Mouse (Mus musculus): ENCODE measurements around the gene Tpst1. TPM values are rescaled to one million over a fixed set of nuclear protein-coding genes. Genes with fewer than 3 reads are reported as not detected.
A peak's percentile ranks its signal among the peaks of the same experiment; 100 is the strongest.

The Tpst1 gene
- total RNA-seq, 2 experiments from 2014 or later, result 3.7 to 5.4 TPM

GRCm38 (mm10) chr5:130043741-130044140 is 29.4 kb upstream of the Tpst1 start:
- no peak overlapping the region for H3K4me3 ChIP-seq
- DNase-seq, result no peak
- intact Hi-C loops (cut with DNase I), result loop anchor here (1.0 kb wide), 1 partner anchor 96 kb away; no protein-coding TSS in a partner anchor
- peak overlapping the region; percentile 77 for H3K27ac ChIP-seq
- TF ChIP-seq CTCF (IDR thresholded peaks at IDR 0.05), result no peak

GRCm38 (mm10) chr5:130044201-130044695 is 28.9 kb upstream of the Tpst1 start:
- Histone ChIP-seq H3K4me3 (peak overlapping the region; percentile 43), H3K27ac (peak overlapping the region; percentile 77)
- TF ChIP-seq CTCF (IDR thresholded peaks at IDR 0.05), result peak; percentile 91
- intact Hi-C loops (cut with DNase I), result loop anchor here (1.0 kb wide), 1 partner anchor 95 kb away; no protein-coding TSS in a partner anchor
- DNase-seq, result peak; percentile 83

DNA sequence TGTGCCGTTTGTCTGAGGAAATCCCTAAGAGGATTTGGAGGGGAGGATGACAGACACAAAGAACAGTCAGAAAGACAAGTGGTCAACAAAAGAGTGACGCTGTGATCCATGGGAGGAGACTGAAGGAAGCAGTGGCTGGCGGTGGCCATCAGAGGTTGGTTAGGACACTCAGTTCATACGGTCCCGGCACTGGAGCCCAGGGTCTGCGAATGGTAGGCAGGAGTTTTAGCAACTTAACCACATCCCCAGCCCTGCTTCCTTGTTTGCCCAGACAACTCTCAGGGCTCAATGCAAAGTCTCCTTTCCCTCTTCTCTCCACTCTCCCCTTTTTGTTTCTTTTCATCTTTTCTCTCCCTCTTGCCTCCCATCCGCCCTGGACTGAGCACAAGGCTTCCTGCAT is 27.0 kb upstream of the Tpst1 start:
- no peak for DNase-seq
- TF ChIP-seq CTCF (IDR thresholded peaks at IDR 0.05), result no peak
- no peak overlapping the region for H3K4me3 ChIP-seq
- H3K27ac ChIP-seq, result peak overlapping the region; percentile 31; the same call in 1 of the 2 replicates
- intact Hi-C loops (cut with DNase I), result no loop called here

- no peak for TF ChIP-seq CTCF (IDR thresholded peaks at IDR 0.05)
- no peak for DNase-seq
- H3K4me3 ChIP-seq, result no peak overlapping the region
- intact Hi-C loops (cut with DNase I), result no loop called here
- peak overlapping the region; percentile 31; the same call in 1 of the 2 replicates for H3K27ac ChIP-seq
Measured at GRCm38 (mm10) chr5:130046589-130046988, 26.5 kb upstream of the Tpst1 start.

DNA sequence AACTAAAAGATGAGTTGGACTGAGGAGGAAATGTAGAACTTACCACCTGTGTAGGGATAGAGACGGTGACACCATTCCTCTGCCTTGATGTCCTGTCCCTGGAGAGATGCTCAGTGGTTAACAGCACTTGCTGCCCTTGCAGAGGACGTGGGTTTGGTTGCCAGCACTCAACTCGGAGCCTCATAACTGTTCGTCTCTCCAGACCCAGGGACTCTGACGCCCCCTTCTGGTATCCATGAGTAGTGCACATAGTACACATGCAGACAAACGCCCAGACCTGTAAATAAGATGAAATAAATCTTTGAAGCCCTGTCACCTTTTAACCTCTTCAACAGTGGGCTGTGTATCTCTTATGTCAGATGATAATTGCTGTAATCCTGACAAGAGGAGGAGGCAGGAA is 26.1 kb upstream of the Tpst1 start:
- peak; percentile 32; the same call in 1 of the 2 replicates for TF ChIP-seq CTCF (IDR thresholded peaks at IDR 0.05)
- intact Hi-C loops (cut with DNase I), result no loop called here
- no peak for DNase-seq
- no peak overlapping the region for H3K4me3 ChIP-seq
- H3K27ac ChIP-seq, result no peak overlapping the region

GRCm38 (mm10) chr5:130048786-130049520 is 24.2 kb upstream of the Tpst1 start:
- intact Hi-C loops (cut with DNase I), result no loop called here

DNA sequence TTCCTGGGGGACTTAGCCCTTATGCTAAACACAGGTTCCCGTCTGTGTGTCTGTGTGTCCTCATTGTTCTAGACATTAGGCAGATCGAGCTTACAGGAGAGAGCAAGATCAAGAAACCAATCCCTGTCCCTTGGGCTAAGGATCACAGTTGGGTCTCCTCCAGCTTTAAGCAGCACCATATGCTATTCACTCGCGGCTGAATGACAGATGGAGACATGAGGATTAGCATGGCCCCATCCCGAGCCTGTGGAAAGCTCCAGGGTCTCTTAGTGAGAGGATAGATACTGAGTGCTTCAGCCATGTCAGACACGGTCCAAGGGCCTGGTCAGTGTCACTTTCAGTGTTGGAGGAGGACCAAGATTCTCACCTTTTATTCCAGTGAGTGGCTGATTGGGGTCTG is 22.7 kb upstream of the Tpst1 start:
- H3K27ac ChIP-seq, result no peak overlapping the region
- H3K4me3 ChIP-seq, result no peak overlapping the region
- intact Hi-C loops (cut with DNase I), result loop anchor here (5.0 kb wide), 1 partner anchor 72 kb away; no protein-coding TSS in a partner anchor
- no peak for TF ChIP-seq CTCF (IDR thresholded peaks at IDR 0.05)
- no peak for DNase-seq

More at GRCm38 (mm10) chr5:130048786-130049520, 24.2 kb upstream of the Tpst1 start:
- peak; percentile 60 for DNase-seq
- H3K4me3 ChIP-seq, result no peak overlapping the region
- no peak for TF ChIP-seq CTCF (IDR thresholded peaks at IDR 0.05)
- H3K27ac ChIP-seq, result peak overlapping the region; percentile 79

DNA sequence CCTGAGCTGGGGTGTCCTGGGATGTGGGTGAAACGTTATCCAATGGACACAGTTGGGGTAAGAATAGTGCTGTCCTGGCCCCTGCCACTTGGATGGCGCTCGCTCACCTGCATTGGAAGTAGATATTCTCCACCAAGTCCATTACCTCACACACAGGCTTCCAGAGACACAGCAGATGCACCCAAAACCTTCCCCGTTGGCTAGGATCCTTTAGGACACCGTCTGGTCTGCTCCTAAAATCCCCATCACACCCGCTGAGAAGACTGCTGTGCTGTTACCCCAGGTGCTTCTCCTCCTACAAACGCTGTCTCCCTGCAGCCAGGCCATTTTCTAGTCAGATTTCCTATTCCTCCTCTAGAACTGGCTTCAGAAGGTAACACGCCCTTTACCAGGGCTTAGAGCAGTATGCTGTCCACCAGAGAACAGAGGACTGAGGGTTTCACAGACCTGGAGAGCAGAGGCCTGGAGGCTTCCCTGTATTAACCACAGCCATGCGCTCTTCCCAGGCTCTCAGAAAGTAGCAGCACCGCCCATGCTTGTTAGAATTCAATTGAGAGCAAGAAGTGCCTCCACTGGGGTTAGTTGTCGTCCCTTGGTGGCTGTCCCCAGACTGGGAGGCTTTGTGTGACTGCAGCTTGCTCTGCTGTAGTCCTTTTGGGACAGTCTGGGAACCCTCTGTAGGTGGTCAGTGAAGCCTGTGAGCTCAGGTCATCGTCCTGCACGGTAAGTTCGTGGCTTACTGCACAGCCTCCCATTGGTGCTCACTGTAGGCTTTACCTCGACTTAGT is 21.9 kb upstream of the Tpst1 start:
- no peak for TF ChIP-seq CTCF (IDR thresholded peaks at IDR 0.05)
- no peak for DNase-seq
- intact Hi-C loops (cut with DNase I), result loop anchor here (5.0 kb wide), 1 partner anchor 71 kb away; no protein-coding TSS in a partner anchor
- Histone ChIP-seq H3K27ac (no peak overlapping the region; the same call in 1 of the 2 replicates), H3K4me3 (no peak overlapping the region)

DNA sequence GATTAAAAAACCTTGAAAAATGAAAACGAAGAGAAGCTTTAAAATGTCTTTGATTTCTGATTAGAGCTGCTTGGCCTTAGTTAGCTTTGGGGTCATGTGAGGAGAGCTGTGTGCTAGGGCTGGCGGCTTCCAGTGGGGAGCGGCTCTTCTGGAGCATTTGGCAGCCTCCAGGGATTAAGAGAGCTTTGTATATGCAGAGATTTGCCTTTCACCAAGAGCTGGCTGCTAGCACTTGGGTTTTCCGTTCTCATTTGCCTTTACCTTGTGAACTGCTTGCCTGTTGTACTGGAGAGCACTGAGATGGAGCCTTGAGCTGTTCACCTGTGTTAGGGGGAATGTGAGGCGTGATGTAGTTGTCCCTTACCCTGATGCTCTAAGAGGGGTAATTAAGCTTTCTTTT is 20.6 kb upstream of the Tpst1 start:
- no peak for TF ChIP-seq CTCF (IDR thresholded peaks at IDR 0.05)
- H3K4me3 ChIP-seq, result no peak overlapping the region
- intact Hi-C loops (cut with DNase I), result loop anchor here (5.0 kb wide), 1 partner anchor 70 kb away; no protein-coding TSS in a partner anchor
- peak; percentile 46 for DNase-seq
- H3K27ac ChIP-seq, result peak overlapping the region; percentile 56

DNA sequence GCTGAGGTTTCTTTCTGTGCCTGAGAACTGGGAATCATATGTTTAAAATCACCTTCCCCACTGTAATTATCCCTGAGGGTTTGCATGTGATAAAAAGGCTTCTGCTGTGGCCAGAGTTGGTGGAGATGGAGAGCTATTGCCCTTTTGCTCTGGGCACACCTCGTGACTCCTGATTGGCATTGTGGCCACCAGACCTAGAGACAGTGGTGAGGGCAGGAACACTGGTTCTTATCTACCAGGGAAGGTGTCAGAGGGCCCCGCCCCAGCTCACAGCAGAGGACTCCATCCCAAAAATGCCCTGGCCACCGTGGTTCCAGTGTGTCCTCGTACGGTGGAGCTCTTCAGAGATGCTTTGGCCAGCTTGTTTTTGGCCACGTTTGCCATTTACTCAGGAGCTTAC is 20.2 kb upstream of the Tpst1 start:
- no peak for DNase-seq
- Histone ChIP-seq H3K4me3 (no peak overlapping the region), H3K27ac (peak overlapping the region; percentile 56)
- intact Hi-C loops (cut with DNase I), result loop anchor here (5.0 kb wide), 1 partner anchor 69 kb away; no protein-coding TSS in a partner anchor
- TF ChIP-seq CTCF (IDR thresholded peaks at IDR 0.05), result no peak

DNA sequence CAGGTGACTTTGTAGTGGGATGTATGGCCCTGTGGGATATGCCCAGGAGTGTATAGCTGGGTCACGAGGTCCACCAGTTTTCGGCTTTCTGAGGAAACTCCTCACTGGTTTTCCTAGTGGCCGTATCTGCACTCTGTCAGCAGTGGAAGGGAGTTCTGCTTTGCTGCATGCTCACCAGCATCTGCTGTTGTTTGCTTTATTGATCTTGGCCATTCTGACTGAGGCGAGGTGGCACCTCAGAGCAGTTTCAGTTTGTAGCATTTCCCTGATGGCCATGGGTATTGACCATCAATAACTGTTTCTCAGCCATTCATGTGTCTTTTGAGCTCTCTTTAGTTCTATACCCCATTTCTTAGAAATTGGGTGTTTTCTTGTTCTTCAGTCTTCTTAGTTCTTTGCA is 17.4 kb upstream of the Tpst1 start:
- no peak overlapping the region for H3K4me3 ChIP-seq
- H3K27ac ChIP-seq, result no peak overlapping the region
- DNase-seq, result no peak
- intact Hi-C loops (cut with DNase I), result no loop called here
- TF ChIP-seq CTCF (IDR thresholded peaks at IDR 0.05), result no peak

DNA sequence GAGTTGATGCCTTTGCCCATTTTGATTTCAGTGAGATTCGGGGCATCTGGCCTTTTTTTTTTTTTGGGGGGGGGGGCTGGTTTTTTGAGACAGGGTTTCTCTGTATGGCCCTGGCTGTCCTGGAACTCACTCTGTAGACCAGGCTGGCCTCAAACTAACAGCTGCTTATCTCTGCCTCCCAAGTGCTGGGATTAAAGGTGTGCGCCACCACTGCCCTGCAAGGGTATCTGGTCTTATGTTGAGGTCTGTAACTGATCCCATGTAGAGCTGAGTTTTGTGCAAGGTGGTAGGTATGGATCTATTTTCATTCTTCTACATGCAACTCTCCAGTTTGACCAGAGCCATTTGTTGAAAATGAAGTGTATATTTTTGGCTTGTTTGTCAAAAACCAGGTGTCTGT is 16.8 kb upstream of the Tpst1 start:
- no peak for TF ChIP-seq CTCF (IDR thresholded peaks at IDR 0.05)
- no peak for DNase-seq
- H3K27ac ChIP-seq, result no peak overlapping the region
- H3K4me3 ChIP-seq, result no peak overlapping the region
- intact Hi-C loops (cut with DNase I), result no loop called here
